ENCODE assay signal across 8 mouse cellular contexts in genomic region chr5:115319004-115319940, GRCm38 (mm10). TPM values are rescaled to one million over a fixed set of nuclear protein-coding genes. Genes with fewer than 3 reads are reported as not detected.
DNase-seq lines count a peak whose midpoint lies in the region; ATAC-seq lines count a peak whose summit lies in the region.

No protein-coding gene starts in this region.

- no peaks in the 10 kb centered on the region for H3K79me2 ChIP-seq in macrophage (ENCODE audit: inconsistent target)

- ATAC-seq in activated CD4-positive, CD25-positive, alpha-beta regulatory T cell, adult 4 months: peak; percentile 28

- 7% methylated on average over 16 of the region's 22 CpGs for WGBS in macrophage (ENCODE audit: missing documents)

- DNase-seq in embryo, embryonic 10 days (ENCODE audit: low spot score): peak; percentile 91
- DNase-seq in gastrocnemius, postnatal 10 days: peak; percentile 62
- peak; percentile 63 for DNase-seq in induced T-regulatory cell, adult 2 months (ENCODE audit: low read depth)
- DNase-seq in left cerebral cortex, adult 8-10 months (ENCODE audit: low spot score in 2 of 2): peak; percentile 71 to 88
- peak; percentile 85 to 88 for DNase-seq in right cerebral cortex, adult 2 months (ENCODE audit: low spot score in 2 of 2)
- DNase-seq in urinary bladder, postnatal 25 days (ENCODE audit: low spot score): peak; percentile 52

- H3K27ac ChIP-seq in macrophage: no peak overlapping the region

- no peaks in the 10 kb centered on the region for H3K36me3 ChIP-seq in macrophage (ENCODE audit: inconsistent target)

- H3K4me3 ChIP-seq in macrophage (ENCODE audit: inconsistent target): peak overlapping the region; percentile 21; the same call in 1 of the 2 replicates

RNA-seq across cellular contexts. Expression of gene Srsf9, which starts 7.7 kb away (rescaled TPM):
- 10 to 100 TPM; 17.9 to 23.8 TPM for polyA plus RNA-seq in activated CD4-positive, CD25-positive, alpha-beta regulatory T cell, adult 4 months (2017; shearing (Covaris generic))
- 10 to 100 TPM; 21.3 to 24.1 TPM for total RNA-seq in gastrocnemius, postnatal 10 days (2021)
- total RNA-seq in left cerebral cortex, adult 8-10 months (2022): 10 to 100 TPM; 55.2 to 70.1 (median 64.6) TPM
- total RNA-seq in macrophage (2018; cell fraction: chromatin; rRNA removed): 10 to 100 TPM in 25 of 26 experiments, 1 to 10 TPM in 1; 9.4 to 77.6 (median 32.7) TPM
- total RNA-seq in macrophage (2018; cell fraction: cytosol; rRNA removed): 100 to 1,000 TPM in 1 of 26 experiments, 10 to 100 TPM in 25; 50.7 to 100 (median 79.4) TPM
- total RNA-seq in macrophage (2018; cell fraction: nucleus; rRNA removed): 10 to 100 TPM; 24.0 to 91.0 (median 47.1) TPM
- 61.4 to 98.7 TPM (median 76.4 TPM) in 3 replicates for polyA plus RNA-seq in macrophage (2018)

RNA-seq across cellular contexts. Expression of gene Dynll1, which starts 18.5 kb away (rescaled TPM):
- 100 to 1,000 TPM; 459 to 496 TPM for polyA plus RNA-seq in activated CD4-positive, CD25-positive, alpha-beta regulatory T cell, adult 4 months (2017; shearing (Covaris generic))
- 100 to 1,000 TPM; 134 to 168 TPM for total RNA-seq in gastrocnemius, postnatal 10 days (2021)
- 100 to 1,000 TPM; 550 to 617 (median 573) TPM for total RNA-seq in left cerebral cortex, adult 8-10 months (2022)
- total RNA-seq in macrophage (2018; cell fraction: chromatin; rRNA removed): 10 to 100 TPM in 21 of 26 experiments, 1 to 10 TPM in 5; 5.0 to 57.2 (median 19.0) TPM
- 100 to 1,000 TPM; 140 to 323 (median 245) TPM for total RNA-seq in macrophage (2018; cell fraction: cytosol; rRNA removed)
- 100 to 1,000 TPM in 3 of 26 experiments, 10 to 100 TPM in 23; 19.5 to 129 (median 67.6) TPM for total RNA-seq in macrophage (2018; cell fraction: nucleus; rRNA removed)
- polyA plus RNA-seq in macrophage (2018): 156 to 244 TPM (median 202 TPM) in 3 replicates

RNA-seq across cellular contexts. Expression of gene Gatc, which starts 21.7 kb away (rescaled TPM):
- 10 to 100 TPM; 11.3 to 12.0 TPM for polyA plus RNA-seq in activated CD4-positive, CD25-positive, alpha-beta regulatory T cell, adult 4 months (2017; shearing (Covaris generic))
- total RNA-seq in gastrocnemius, postnatal 10 days (2021): 10 to 100 TPM; 19.7 to 21.2 TPM
- total RNA-seq in left cerebral cortex, adult 8-10 months (2022): 10 to 100 TPM; 19.2 to 21.4 (median 20.2) TPM
- 1 to 10 TPM in 13 of 26 experiments, under 1 TPM in 6, not detected in 7; 0.46 to 6.4 (median 2.2) TPM for total RNA-seq in macrophage (2018; cell fraction: chromatin; rRNA removed)
- 10 to 100 TPM in 25 of 26 experiments, 1 to 10 TPM in 1; 9.5 to 27.5 (median 22.3) TPM for total RNA-seq in macrophage (2018; cell fraction: cytosol; rRNA removed)
- 10 to 100 TPM in 6 of 26 experiments, 1 to 10 TPM in 20; 1.7 to 15.0 (median 5.0) TPM for total RNA-seq in macrophage (2018; cell fraction: nucleus; rRNA removed)
- 23.7 to 43.8 TPM (median 24.3 TPM) in 3 replicates for polyA plus RNA-seq in macrophage (2018)

RNA-seq across cellular contexts. Expression of gene Triap1, which starts 21.8 kb away (rescaled TPM):
- 10 to 100 TPM; 42.3 to 45.6 TPM for polyA plus RNA-seq in activated CD4-positive, CD25-positive, alpha-beta regulatory T cell, adult 4 months (2017; shearing (Covaris generic))
- 10 to 100 TPM; 15.8 to 15.9 TPM for total RNA-seq in gastrocnemius, postnatal 10 days (2021)
- total RNA-seq in left cerebral cortex, adult 8-10 months (2022): 10 to 100 TPM; 20.7 to 24.6 (median 22.5) TPM
- 10 to 100 TPM in 2 of 26 experiments, 1 to 10 TPM in 22, under 1 TPM in 1, not detected in 1; 0.80 to 12.2 (median 4.4) TPM for total RNA-seq in macrophage (2018; cell fraction: chromatin; rRNA removed)
- total RNA-seq in macrophage (2018; cell fraction: cytosol; rRNA removed): 10 to 100 TPM; 33.8 to 72.6 (median 54.0) TPM
- total RNA-seq in macrophage (2018; cell fraction: nucleus; rRNA removed): 10 to 100 TPM in 19 of 26 experiments, 1 to 10 TPM in 7; 6.3 to 29.4 (median 14.3) TPM
- polyA plus RNA-seq in macrophage (2018): 36.6 to 91.2 TPM (median 78.9 TPM) in 3 replicates

RNA-seq across cellular contexts. Expression of gene Cox6a1, which starts 29.5 kb away (rescaled TPM):
- polyA plus RNA-seq in activated CD4-positive, CD25-positive, alpha-beta regulatory T cell, adult 4 months (2017; shearing (Covaris generic)): 100 to 1,000 TPM; 589 to 624 TPM
- total RNA-seq in gastrocnemius, postnatal 10 days (2021): 100 to 1,000 TPM; 164 to 166 TPM
- total RNA-seq in left cerebral cortex, adult 8-10 months (2022): 100 to 1,000 TPM; 686 to 806 (median 740) TPM
- total RNA-seq in macrophage (2018; cell fraction: chromatin; rRNA removed): 10 to 100 TPM in 12 of 26 experiments, 1 to 10 TPM in 14; 2.3 to 61.5 (median 9.3) TPM
- total RNA-seq in macrophage (2018; cell fraction: cytosol; rRNA removed): 100 to 1,000 TPM; 320 to 461 (median 422) TPM
- 100 to 1,000 TPM in 8 of 26 experiments, 10 to 100 TPM in 18; 21.2 to 148 (median 83.3) TPM for total RNA-seq in macrophage (2018; cell fraction: nucleus; rRNA removed)
- 268 to 413 TPM (median 344 TPM) in 3 replicates for polyA plus RNA-seq in macrophage (2018)
